Mouse (Mus musculus): ENCODE results near the gene Rasl10a. TPM values are rescaled to one million over a fixed set of nuclear protein-coding genes. Genes with fewer than 3 reads are reported as not detected.
A peak's percentile ranks its signal among the peaks of the same experiment; 100 is the strongest.

Gene Rasl10a
- polyA plus RNA-seq, 1 experiment: 1.4 TPM

DNA sequence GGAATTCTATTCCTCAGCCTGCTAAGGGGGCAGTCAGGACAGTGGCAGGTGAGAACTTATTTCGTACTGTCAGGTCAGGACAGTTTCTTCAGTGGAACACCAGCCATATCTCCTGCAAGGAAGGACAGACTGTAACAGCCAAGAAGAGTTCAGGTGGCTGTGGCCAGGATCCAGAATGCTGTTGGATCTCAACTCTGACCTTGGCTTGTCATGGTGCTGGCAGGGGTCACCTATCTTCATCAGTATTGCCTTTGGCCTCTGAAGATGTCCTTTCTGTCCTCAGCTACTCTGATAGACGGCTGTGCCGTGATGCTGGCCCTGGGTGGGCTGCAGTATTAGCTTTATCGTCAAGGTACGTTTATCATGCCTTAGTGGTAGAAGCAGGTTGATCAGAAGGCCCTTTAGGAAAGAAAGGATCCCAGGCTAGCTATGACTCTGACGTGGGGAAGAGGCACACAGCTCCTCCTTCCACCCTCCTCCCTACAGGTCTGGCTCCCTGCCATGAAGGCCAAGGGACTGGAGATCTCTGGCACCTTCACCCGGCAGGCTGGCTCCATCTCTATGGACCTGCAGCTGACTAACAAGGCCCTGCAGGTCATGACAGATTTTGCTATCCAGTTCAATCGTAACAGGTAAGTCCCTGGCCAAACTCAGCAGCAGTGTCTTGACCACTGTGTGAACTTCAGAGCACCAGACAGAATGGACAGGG is 20.6 kb upstream of the Rasl10a start:
- no peaks in the 10 kb centered on the region for H3K79me2 ChIP-seq (ENCODE audit: control insufficient read depth, insufficient read depth)
- no peak overlapping the region for H3ac ChIP-seq (ENCODE audit: control insufficient read depth, insufficient read length)
- no peak overlapping the region for H3K4me3 ChIP-seq
- no peak overlapping the region for H3K4me2 ChIP-seq (ENCODE audit: low read depth)
- no peak for TF ChIP-seq POLR2A (IDR thresholded peaks at IDR 0.05; ENCODE audit: insufficient read length, low read depth)
- TF ChIP-seq REST (IDR thresholded peaks at IDR 0.05; ENCODE audit: insufficient read depth, insufficient read length): no peak
- no peak for TF ChIP-seq MAX (IDR thresholded peaks at IDR 0.05; ENCODE audit: low read depth)
- H3K27me3 ChIP-seq (ENCODE audit: control insufficient read depth, insufficient read depth, insufficient read length): no peaks in the 10 kb centered on the region
- H3K36me3 ChIP-seq (ENCODE audit: control insufficient read depth, insufficient read depth): peaks cover 24% of the 10 kb centered on the region

DNA sequence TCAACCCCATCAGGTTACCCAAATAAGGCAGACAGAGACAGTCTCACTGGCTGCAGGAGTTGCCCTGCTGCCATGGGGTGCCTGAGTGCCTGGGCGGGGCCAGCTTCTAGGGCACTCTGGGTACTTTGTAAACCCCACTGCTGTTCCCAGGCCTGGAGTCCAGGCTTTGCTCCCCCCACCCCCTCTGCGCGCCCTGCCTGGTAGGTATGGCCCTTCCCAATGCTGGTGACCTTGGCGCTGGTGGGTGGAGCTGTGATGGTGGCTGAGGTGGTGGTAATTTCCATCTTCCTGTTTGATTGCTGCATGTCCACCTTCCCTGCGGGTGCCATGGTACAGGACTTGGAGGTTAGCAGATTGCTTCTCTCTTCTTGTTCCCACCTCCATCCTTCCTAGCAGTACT is 17.3 kb upstream of the Rasl10a start:
- Histone ChIP-seq H3K79me2 (ENCODE audit: control insufficient read depth, insufficient read depth) (no peaks in the 10 kb centered on the region), H3K4me2 (ENCODE audit: low read depth) (no peak overlapping the region), H3ac (ENCODE audit: control insufficient read depth, insufficient read length) (no peak overlapping the region), H3K36me3 (ENCODE audit: control insufficient read depth, insufficient read depth) (peaks cover 15% of the 10 kb centered on the region), H3K27me3 (ENCODE audit: control insufficient read depth, insufficient read depth, insufficient read length) (no peaks in the 10 kb centered on the region), H3K4me3 (no peak overlapping the region)
- TF ChIP-seq TCF12 (IDR thresholded peaks at IDR 0.05; ENCODE audit: insufficient read depth, poor library complexity, severe bottlenecking) (no peak), CEBPB (IDR thresholded peaks at IDR 0.05; ENCODE audit: insufficient read depth, poor library complexity, severe bottlenecking) (no peak), REST (IDR thresholded peaks at IDR 0.05; ENCODE audit: insufficient read depth, insufficient read length) (no peak), TCF3 (IDR thresholded peaks at IDR 0.05; ENCODE audit: insufficient read length, low read depth) (no peak), POLR2A (IDR thresholded peaks at IDR 0.05; ENCODE audit: insufficient read length, low read depth) (no peak), MAX (IDR thresholded peaks at IDR 0.05; ENCODE audit: low read depth) (no peak), MYOG (IDR thresholded peaks at IDR 0.05; ENCODE audit: control insufficient read depth in 1 of 3, insufficient read depth in 1 of 3, insufficient read length in 2 of 3, low read depth in 2 of 3) (no peak), POLR2AphosphoS2 (IDR thresholded peaks at IDR 0.05; ENCODE audit: insufficient read length, low read depth) (no peak), MYOD1 (IDR thresholded peaks at IDR 0.05; ENCODE audit: control insufficient read depth in 1 of 3, insufficient read length in 2 of 3, low read depth in 2 of 3) (no peak), SRF (IDR thresholded peaks at IDR 0.05; ENCODE audit: control insufficient read depth, insufficient read length, low read depth) (no peak), E2F4 (IDR thresholded peaks at IDR 0.05; ENCODE audit: insufficient read depth) (no peak)

DNA sequence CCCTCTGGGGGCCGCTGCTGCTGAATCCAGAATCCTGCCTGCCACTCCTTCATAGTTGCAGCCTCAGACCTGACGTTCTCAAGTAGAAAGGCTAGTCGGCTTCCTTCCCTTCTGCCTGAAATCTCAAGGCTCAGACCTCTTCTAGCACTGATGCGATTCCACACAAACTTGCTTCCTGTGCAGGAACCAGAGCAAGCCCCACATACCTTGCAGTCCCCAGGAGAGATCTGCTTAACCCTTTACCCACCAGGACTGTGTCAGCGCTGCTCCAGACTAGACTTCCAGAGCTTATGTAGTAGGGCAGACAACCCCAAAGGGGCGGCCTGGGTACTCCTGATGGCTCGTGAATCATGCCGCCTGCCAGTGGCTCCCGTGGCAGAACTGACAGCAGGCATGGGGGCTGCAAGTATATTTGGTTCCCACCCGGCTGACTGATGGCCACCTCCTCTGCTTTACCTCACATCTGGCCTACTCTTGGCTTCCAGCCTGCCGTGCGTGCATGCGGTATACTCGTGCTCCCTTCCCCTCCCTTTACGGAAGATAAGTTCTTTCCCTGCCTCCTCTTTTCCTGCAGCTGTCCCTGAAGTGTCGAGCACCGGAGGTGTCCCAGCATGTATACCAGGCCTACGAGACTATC is 16.7 kb upstream of the Rasl10a start:
- H3ac ChIP-seq (ENCODE audit: control insufficient read depth, insufficient read length): no peak overlapping the region
- TF ChIP-seq MYOD1 (IDR thresholded peaks at IDR 0.05; ENCODE audit: control insufficient read depth in 1 of 3, insufficient read length in 2 of 3, low read depth in 2 of 3) (no peak), CEBPB (IDR thresholded peaks at IDR 0.05; ENCODE audit: insufficient read depth, poor library complexity, severe bottlenecking) (no peak), TCF12 (IDR thresholded peaks at IDR 0.05; ENCODE audit: insufficient read depth, poor library complexity, severe bottlenecking) (no peak), SRF (IDR thresholded peaks at IDR 0.05; ENCODE audit: control insufficient read depth, insufficient read length, low read depth) (no peak), TCF3 (IDR thresholded peaks at IDR 0.05; ENCODE audit: insufficient read length, low read depth) (no peak), MAX (IDR thresholded peaks at IDR 0.05; ENCODE audit: low read depth) (no peak), POLR2A (IDR thresholded peaks at IDR 0.05; ENCODE audit: insufficient read length, low read depth) (no peak), POLR2AphosphoS2 (IDR thresholded peaks at IDR 0.05; ENCODE audit: insufficient read length, low read depth) (no peak), MYOG (IDR thresholded peaks at IDR 0.05; ENCODE audit: control insufficient read depth in 1 of 3, insufficient read depth in 1 of 3, insufficient read length in 2 of 3, low read depth in 2 of 3) (no peak)
- H3K36me3 ChIP-seq (ENCODE audit: control insufficient read depth, insufficient read depth): peaks cover 11% of the 10 kb centered on the region

DNA sequence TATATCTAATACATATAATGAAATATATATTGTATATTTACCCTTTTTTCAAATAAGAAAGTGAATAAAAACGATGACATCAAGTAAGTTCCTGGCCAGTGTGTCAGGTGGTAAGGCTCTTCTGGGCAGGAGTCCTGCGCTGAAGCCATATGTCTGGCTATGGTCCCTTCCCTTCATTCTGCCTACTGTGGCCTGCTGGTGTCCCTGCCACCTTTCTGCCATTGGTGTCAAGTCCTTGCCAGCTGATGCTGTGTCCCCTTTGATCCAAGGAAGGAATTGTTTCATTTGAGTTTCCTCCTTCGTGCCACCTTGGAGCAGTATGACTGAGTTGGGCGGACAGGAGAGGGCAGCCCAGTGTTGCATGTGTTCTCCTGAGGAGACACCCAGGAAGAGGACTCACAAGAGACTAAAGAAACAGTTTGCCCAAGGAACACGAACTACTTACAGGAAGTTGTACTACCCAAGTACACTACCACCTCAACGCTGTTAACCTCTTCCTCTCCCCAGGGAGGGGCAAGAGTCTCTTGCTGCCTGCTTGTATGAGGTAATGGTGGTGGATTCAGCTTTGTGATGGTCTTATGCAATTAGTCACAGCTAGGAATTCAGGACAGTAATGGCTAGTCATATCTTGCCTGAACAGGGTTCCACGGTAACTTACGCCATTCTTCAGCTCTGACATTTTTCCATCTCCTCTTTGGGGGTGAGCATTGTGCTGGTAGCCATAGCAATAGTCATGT is 15.1 kb upstream of the Rasl10a start:
- peaks cover 5% of the 10 kb centered on the region for H3K36me3 ChIP-seq (ENCODE audit: control insufficient read depth, insufficient read depth)

More for the DNA sequence above, 16.7 kb upstream of the Rasl10a start:
- Histone ChIP-seq H3K27me3 (ENCODE audit: control insufficient read depth, insufficient read depth, insufficient read length) (no peaks in the 10 kb centered on the region), H3K4me3 (no peak overlapping the region), H3K79me2 (ENCODE audit: control insufficient read depth, insufficient read depth) (no peaks in the 10 kb centered on the region), H3K4me2 (ENCODE audit: low read depth) (no peak overlapping the region)

DNA sequence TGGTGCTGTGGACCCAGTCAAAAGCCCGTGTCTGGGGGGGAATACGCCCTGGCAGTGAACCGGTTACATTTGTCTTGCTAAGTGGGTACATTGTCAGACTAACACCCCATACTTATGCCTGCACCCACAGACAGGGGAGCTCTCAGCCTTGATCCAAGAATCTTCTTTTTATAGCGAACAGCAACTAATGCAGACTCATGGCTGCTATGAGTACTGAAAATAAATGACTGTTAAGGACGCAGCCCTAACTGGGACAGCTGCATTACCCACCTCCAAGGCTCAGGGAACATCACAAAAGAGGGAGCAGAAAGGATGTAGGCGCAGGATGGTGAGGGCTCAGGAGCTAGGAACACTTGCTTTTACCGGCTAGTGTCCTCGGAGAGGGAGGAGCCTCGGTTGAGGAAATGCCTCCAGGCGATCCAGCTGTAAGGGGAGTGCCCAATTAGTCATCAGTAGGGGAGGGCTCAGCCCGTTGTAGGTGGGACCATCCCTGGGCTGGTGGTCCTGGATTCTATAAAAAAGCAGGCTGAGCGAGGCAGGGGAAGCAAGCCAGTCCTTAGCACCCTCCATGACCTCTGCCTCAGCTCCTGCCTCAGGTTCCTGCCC is 11.5 kb upstream of the Rasl10a start:
- Histone ChIP-seq H3K4me2 (ENCODE audit: low read depth) (peak overlapping the region; percentile 3), H3ac (ENCODE audit: control insufficient read depth, insufficient read length) (no peak overlapping the region), H3K4me3 (no peak overlapping the region), H3K79me2 (ENCODE audit: control insufficient read depth, insufficient read depth) (no peaks in the 10 kb centered on the region), H3K36me3 (ENCODE audit: control insufficient read depth, insufficient read depth) (peaks cover 5% of the 10 kb centered on the region), H3K27me3 (ENCODE audit: control insufficient read depth, insufficient read depth, insufficient read length) (no peaks in the 10 kb centered on the region)
- TF ChIP-seq POLR2AphosphoS2 (IDR thresholded peaks at IDR 0.05; ENCODE audit: insufficient read length, low read depth): no peak
- no peak for TF ChIP-seq TCF3 (IDR thresholded peaks at IDR 0.05; ENCODE audit: insufficient read length, low read depth)
- TF ChIP-seq TCF12 (IDR thresholded peaks at IDR 0.05; ENCODE audit: insufficient read depth, poor library complexity, severe bottlenecking): no peak
- no peak for TF ChIP-seq SRF (IDR thresholded peaks at IDR 0.05; ENCODE audit: control insufficient read depth, insufficient read length, low read depth)
- TF ChIP-seq REST (IDR thresholded peaks at IDR 0.05; ENCODE audit: insufficient read depth, insufficient read length): no peak
- TF ChIP-seq MAX (IDR thresholded peaks at IDR 0.05; ENCODE audit: low read depth): no peak
- TF ChIP-seq MYOD1 (IDR thresholded peaks at IDR 0.05; ENCODE audit: control insufficient read depth in 1 of 3, insufficient read length in 2 of 3, low read depth in 2 of 3): no peak
- TF ChIP-seq USF1 (IDR thresholded peaks at IDR 0.05; ENCODE audit: low read depth): no peak
- TF ChIP-seq POLR2A (IDR thresholded peaks at IDR 0.05; ENCODE audit: insufficient read length, low read depth): no peak
- TF ChIP-seq MYOG (IDR thresholded peaks at IDR 0.05; ENCODE audit: control insufficient read depth in 1 of 3, insufficient read depth in 1 of 3, insufficient read length in 2 of 3, low read depth in 2 of 3): no peak
- no peak for TF ChIP-seq CEBPB (IDR thresholded peaks at IDR 0.05; ENCODE audit: insufficient read depth, poor library complexity, severe bottlenecking)
- TF ChIP-seq E2F4 (IDR thresholded peaks at IDR 0.05; ENCODE audit: insufficient read depth): no peak

More for the DNA sequence above, 15.1 kb upstream of the Rasl10a start:
- H3K27me3 ChIP-seq (ENCODE audit: control insufficient read depth, insufficient read depth, insufficient read length): no peaks in the 10 kb centered on the region
- H3K4me2 ChIP-seq (ENCODE audit: low read depth): no peak overlapping the region
- H3ac ChIP-seq (ENCODE audit: control insufficient read depth, insufficient read length): no peak overlapping the region
- H3K4me3 ChIP-seq: no peak overlapping the region
- TF ChIP-seq TCF3 (IDR thresholded peaks at IDR 0.05; ENCODE audit: insufficient read length, low read depth) (no peak), REST (IDR thresholded peaks at IDR 0.05; ENCODE audit: insufficient read depth, insufficient read length) (no peak), USF1 (IDR thresholded peaks at IDR 0.05; ENCODE audit: low read depth) (no peak)
- H3K79me2 ChIP-seq (ENCODE audit: control insufficient read depth, insufficient read depth): no peaks in the 10 kb centered on the region

Data from myocyte (in vitro differentiated cells).